Mouse (Mus musculus) liver, postnatal 0 days (tissue): Measurements from ENCODE around the gene BC052040. TPM values are rescaled to one million over a fixed set of nuclear protein-coding genes. Genes with fewer than 3 reads are reported as not detected.

ENCODE experiments used
- ATAC-seq: fragments of 200-750 bp; cut with Nextera tagmentation; 2 replicates; pipeline ENCODE4 v1.8.0; 2017; ENCODE audit warnings: mild to moderate bottlenecking, moderate library complexity
- DNase-seq: peaks from one replicate; pipeline ENCODE4 v3.0.0-alpha.2; 2016
- H3K27ac ChIP-seq: fragments of 300-500 bp; sonication (generic); 2 replicates; pipeline ENCODE4 v1.5.1; 2014; ENCODE audit warnings: antibody characterized with exemption, moderate library complexity, mild to moderate bottlenecking, low read depth
- H3K27me3 ChIP-seq: fragments of 300-500 bp; sonication (generic); 2 replicates; pipeline ENCODE4 v1.6.1; 2014; ENCODE audit warnings: low read length, control low read depth, mixed read lengths; ENCODE audit not compliant: insufficient read depth
- H3K36me3 ChIP-seq: fragments of 300-500 bp; sonication (generic); replicated peaks from 2 replicates; pipeline ENCODE4 v1.6.1; 2014; ENCODE audit warnings: mild to moderate bottlenecking, control low read depth, low read length, moderate library complexity, mixed read lengths; ENCODE audit not compliant: insufficient read depth
- H3K4me1 ChIP-seq: fragments of 300-500 bp; sonication (generic); 2 replicates; pipeline ENCODE4 v1.6.1; 2014; ENCODE audit warnings: antibody characterized with exemption, mild to moderate bottlenecking, control low read depth; ENCODE audit not compliant: insufficient read depth
- H3K4me2 ChIP-seq: fragments of 300-500 bp; sonication (generic); 2 replicates; pipeline ENCODE4 v1.6.1; 2014; ENCODE audit warnings: low read depth, mild to moderate bottlenecking, low read length, moderate library complexity, mixed read lengths
- H3K4me3 ChIP-seq: fragments of 300-500 bp; sonication (generic); 2 replicates; pipeline ENCODE4 v1.5.1; 2014; ENCODE audit warnings: low read depth, low read length
- H3K9ac ChIP-seq: fragments of 300-500 bp; sonication (generic); replicated peaks from 2 replicates; pipeline ENCODE4 v1.6.1; 2014; ENCODE audit warnings: mild to moderate bottlenecking, moderate library complexity
- H3K9me3 ChIP-seq: fragments of 300-500 bp; sonication (generic); 2 replicates; pipeline ENCODE4 v1.6.1; 2016; ENCODE audit warnings: mild to moderate bottlenecking, control low read depth, low read length, mixed read lengths
- CTCF ChIP-seq: sonication (generic); IDR thresholded peaks from 2 replicates; pipeline ENCODE4 v1.5.1; 2016; ENCODE audit warnings: antibody characterized with exemption, low read depth
- EP300 ChIP-seq: IDR thresholded peaks from 2 replicates; pipeline ENCODE4 v1.6.1; 2016; ENCODE audit warnings: antibody characterized with exemption, low read depth, mild to moderate bottlenecking
- WGBS: fragments of 180-500 bp; shearing (Covaris S2); extraction: QIAGEN DNeasy Blood & Tissue Kit; methylation state at CpG from one replicate; pipeline ENCODE4 v1.1.7; 2014; ENCODE audit not compliant: insufficient replicate concordance; 5-methylcytosine and 5-hydroxymethylcytosine counted together
- polyA plus RNA-seq: library from polyadenylated mRNA; unstranded; fragments of >200 nt; fragmentation: Nextera tagmentation; extraction: Ambion mirVana; gene quantifications from 2 replicates; pipeline ENCODE4 v1.2.1, GENCODE M21; 2015

The BC052040 gene
- polyA plus RNA-seq, 1 experiment from 2014 or later, result 4.1 TPM

DNA sequence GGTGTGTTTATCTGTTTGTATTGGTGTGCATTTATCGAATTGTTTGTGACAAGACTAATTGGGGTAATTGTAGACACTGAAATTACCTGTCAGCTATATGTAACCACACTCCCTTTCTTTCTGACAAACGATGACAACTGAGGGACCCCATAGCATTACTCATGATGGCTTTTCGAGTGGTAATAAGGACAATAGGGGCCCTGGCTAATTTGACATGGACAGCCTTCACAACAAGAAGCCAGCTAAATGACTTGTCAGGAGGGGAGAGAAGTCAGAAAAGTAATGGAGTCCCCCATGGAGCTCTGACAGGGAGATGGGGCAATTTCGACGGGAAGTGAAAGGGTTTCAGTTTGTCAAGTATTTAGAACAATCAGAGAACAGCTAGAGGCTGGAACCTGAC, 145.3 kb downstream of the BC052040 start:
- H3K4me1 ChIP-seq, result no peaks in the 10 kb centered on the region
- H3K27me3 ChIP-seq, result no peaks in the 10 kb centered on the region
- TF ChIP-seq EP300 (no peak), CTCF (no peak)
- no peak overlapping the region for H3K27ac ChIP-seq
- ATAC-seq (no peak), DNase-seq (no peak)
- H3K4me2 ChIP-seq, result no peak overlapping the region
- no peak overlapping the region for H3K9ac ChIP-seq
- 75% methylated on average over 5 of the region's 5 CpGs for WGBS
- H3K9me3 ChIP-seq, result no peaks in the 10 kb centered on the region
- no peak overlapping the region for H3K4me3 ChIP-seq
- H3K36me3 ChIP-seq, result 0 out of 2 replicates have a peak, but pooled peaks cover 6% of the 10 kb centered on the region

DNA sequence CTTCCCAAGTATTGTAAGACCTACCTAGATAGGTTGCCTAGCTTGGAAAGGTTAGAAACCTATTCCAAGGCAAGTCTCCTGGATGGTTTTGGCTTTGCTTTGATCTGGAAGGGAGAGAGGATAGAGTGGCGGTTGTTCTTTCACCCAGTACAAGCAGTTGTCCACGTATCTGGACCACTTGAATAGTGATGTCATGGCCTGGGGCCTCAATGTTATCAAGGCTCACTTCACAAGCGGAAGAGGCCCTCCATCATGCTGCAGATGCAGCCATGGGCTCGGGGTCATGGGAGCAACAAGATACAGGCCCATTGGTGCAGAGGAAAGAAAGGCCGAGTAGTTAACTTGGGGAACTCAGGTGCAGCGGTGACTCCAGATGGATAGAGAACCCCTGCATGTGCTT, 147.1 kb downstream of the BC052040 start:
- H3K4me1 ChIP-seq, result no peaks in the 10 kb centered on the region
- H3K9me3 ChIP-seq, result no peaks in the 10 kb centered on the region
- H3K27me3 ChIP-seq, result no peaks in the 10 kb centered on the region
- no peak for DNase-seq
- H3K36me3 ChIP-seq, result 0 out of 2 replicates have a peak, but pooled peaks cover 6% of the 10 kb centered on the region
- H3K27ac ChIP-seq, result no peak overlapping the region
- H3K4me3 ChIP-seq, result no peak overlapping the region
- ATAC-seq, result no peak
- 85% methylated on average over 6 of the region's 6 CpGs for WGBS
- no peak overlapping the region for H3K9ac ChIP-seq
- TF ChIP-seq CTCF, result no peak
- no peak for TF ChIP-seq EP300
- H3K4me2 ChIP-seq, result no peak overlapping the region

DNA sequence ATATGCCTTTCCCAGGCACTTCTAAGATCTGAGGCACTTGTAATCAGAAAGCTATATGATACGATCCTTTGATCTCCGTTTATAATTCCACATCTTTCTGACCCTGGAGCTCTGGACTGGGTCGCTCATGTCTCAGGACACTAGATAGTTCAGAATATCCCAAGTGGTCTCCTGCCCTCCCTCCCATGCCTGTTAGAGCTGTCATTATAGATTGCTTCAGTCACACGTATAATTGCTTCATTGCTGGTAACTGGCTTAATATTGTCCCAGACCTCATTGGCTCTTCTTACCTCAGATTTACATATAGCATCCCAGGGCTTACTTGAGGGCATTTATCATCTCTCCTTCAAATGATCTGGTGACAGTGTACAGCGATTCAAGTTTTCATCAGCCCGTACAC, 149.0 kb downstream of the BC052040 start:
- no peaks in the 10 kb centered on the region for H3K9me3 ChIP-seq
- H3K4me1 ChIP-seq, result no peaks in the 10 kb centered on the region
- ATAC-seq, result no peak
- no peak overlapping the region for H3K9ac ChIP-seq
- H3K36me3 ChIP-seq, result 0 out of 2 replicates have a peak, but pooled peaks cover 6% of the 10 kb centered on the region
- H3K4me3 ChIP-seq, result no peak overlapping the region
- H3K27me3 ChIP-seq, result no peaks in the 10 kb centered on the region
- 84% methylated on average over 6 of the region's 6 CpGs for WGBS
- no peak for DNase-seq
- no peak for TF ChIP-seq EP300
- TF ChIP-seq CTCF, result no peak
- H3K4me2 ChIP-seq, result no peak overlapping the region
- H3K27ac ChIP-seq, result no peak overlapping the region

DNA sequence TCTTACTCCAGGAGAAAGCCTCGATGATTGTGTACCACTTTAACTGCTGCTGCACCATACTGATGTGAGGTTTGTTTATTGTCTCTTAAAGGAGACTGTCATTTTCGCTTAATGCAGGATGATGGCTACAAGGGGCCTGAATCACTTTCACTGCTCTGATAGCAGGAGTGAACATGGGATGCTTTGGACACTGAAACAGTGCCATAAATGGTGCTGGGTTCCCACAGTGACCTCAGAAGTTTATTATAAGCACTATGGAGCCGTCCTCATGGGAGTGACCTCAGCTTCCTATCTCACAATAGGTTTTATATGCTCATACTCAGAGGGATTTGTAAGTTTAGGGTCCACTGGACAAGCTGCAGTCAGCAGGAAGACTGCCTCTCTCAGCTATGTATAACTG, 149.7 kb downstream of the BC052040 start:
- TF ChIP-seq EP300 (no peak), CTCF (no peak)
- no peak overlapping the region for H3K4me3 ChIP-seq
- no peak overlapping the region for H3K4me2 ChIP-seq
- 0 out of 2 replicates have a peak, but pooled peaks cover 6% of the 10 kb centered on the region for H3K36me3 ChIP-seq
- no peak overlapping the region for H3K27ac ChIP-seq
- ATAC-seq, result no peak
- no peaks in the 10 kb centered on the region for H3K4me1 ChIP-seq
- H3K27me3 ChIP-seq, result no peaks in the 10 kb centered on the region
- no peak for DNase-seq
- no peak overlapping the region for H3K9ac ChIP-seq
- no peaks in the 10 kb centered on the region for H3K9me3 ChIP-seq
- 72% methylated on average over 3 of the region's 3 CpGs for WGBS

DNA sequence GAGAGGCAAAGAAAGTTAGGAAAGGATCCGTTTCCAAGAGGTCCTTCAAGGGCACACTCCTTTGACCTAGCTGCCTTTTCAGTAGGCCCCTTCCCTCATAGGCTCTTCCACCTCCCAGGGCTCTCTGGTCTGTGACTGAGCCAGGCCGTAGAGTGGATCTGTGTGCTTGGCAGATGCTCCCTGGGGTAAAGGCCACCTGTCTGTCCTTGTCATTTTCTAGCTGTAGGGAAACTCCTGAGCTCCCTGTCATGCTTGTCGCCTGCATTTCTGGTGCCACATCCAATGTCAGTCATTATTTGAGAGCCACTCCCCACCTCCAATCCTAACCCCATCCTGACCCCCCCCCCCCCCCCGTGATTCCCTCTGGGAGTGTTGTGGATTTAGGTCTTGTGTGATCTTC, 151.1 kb downstream of the BC052040 start:
- no peaks in the 10 kb centered on the region for H3K4me1 ChIP-seq
- no peak overlapping the region for H3K9ac ChIP-seq
- 82% methylated on average over 4 of the region's 4 CpGs for WGBS
- ATAC-seq (no peak), DNase-seq (no peak)
- no peaks in the 10 kb centered on the region for H3K9me3 ChIP-seq
- H3K36me3 ChIP-seq, result 0 out of 2 replicates have a peak, but pooled peaks cover 6% of the 10 kb centered on the region
- H3K27ac ChIP-seq, result no peak overlapping the region
- H3K4me2 ChIP-seq, result no peak overlapping the region
- TF ChIP-seq CTCF (no peak), EP300 (no peak)
- no peak overlapping the region for H3K4me3 ChIP-seq
- no peaks in the 10 kb centered on the region for H3K27me3 ChIP-seq

DNA sequence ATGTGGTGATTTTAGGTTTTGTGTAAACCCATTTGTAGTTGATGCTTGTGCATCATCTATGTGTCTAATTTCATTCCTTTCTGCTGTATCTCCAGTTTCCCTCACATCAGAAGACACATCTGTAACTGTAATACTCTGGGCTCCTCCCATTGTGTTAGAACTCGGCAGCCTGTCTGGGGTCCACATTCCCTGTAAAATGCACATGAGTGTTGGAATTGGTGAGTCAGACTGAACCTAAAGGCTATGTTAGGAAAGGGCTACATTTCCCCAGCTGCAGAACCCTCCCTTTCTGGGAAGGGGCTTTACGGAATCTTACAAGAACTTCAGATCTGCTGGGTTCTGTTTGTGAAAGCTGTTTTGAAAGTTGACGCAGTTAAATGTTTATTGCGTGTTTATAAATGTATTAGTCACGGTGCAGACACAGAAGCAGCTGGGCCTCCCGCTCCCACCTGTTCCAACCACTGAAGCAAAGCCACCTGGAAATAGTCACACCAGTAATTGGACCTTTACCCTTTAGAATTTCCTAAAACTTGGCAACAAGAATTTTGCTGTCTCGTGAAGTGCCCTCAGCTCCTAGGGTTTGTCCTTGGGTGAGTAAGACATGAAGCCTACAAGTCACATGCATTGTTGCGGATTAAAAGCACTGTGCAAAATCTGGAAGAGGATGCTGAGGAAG, 151.6 kb downstream of the BC052040 start:
- ATAC-seq, result no peak
- no peak for TF ChIP-seq EP300
- TF ChIP-seq CTCF, result no peak
- Histone ChIP-seq H3K4me3 (no peak overlapping the region), H3K9me3 (no peaks in the 10 kb centered on the region), H3K4me1 (no peaks in the 10 kb centered on the region), H3K9ac (no peak overlapping the region), H3K4me2 (no peak overlapping the region), H3K27me3 (no peaks in the 10 kb centered on the region), H3K36me3 (0 out of 2 replicates have a peak, but pooled peaks cover 4% of the 10 kb centered on the region), H3K27ac (no peak overlapping the region)
- no peak for DNase-seq
- 91% methylated on average over 8 of the region's 8 CpGs for WGBS
